Mouse (Mus musculus): ENCODE measurements around the gene Grtp1. TPM values are rescaled to one million over a fixed set of nuclear protein-coding genes. Genes with fewer than 3 reads are reported as not detected.
A peak's percentile ranks its signal among the peaks of the same experiment; 100 is the strongest.

Gene Grtp1
- polyA plus RNA-seq (2012; rRNA removed) = 66.4 and 71.2 TPM in 2 replicates

GRCm38 (mm10) chr8:13200301-13201012, at the start of gene Grtp1:
Gene Grtp1 (minus strand): TSS chr8:13200620.
- Histone ChIP-seq H3K4me1 (ENCODE audit: control insufficient read depth, insufficient read depth, low read length) (peaks cover 8% of the 10 kb centered on the region; the same call in 1 of the 2 replicates), H3K4me3 (ENCODE audit: insufficient read depth, low read depth, low read length) (peak within 1 kb of the TSS; percentile 89), H3K27ac (ENCODE audit: insufficient read depth, low read depth, low read length) (peak within 1 kb of the TSS; percentile 96), H3K36me3 (ENCODE audit: control insufficient read depth, insufficient read depth, low read length) (no peaks in the 10 kb centered on the region), H3K27me3 (replicated peaks; ENCODE audit: control insufficient read depth, insufficient read depth, low read length) (no peaks in the 10 kb centered on the region)
- peak; percentile 80 for DNase-seq
- no peak for TF ChIP-seq CTCF (conservative IDR thresholded peaks at IDR 0.05; ENCODE audit: insufficient read depth, insufficient read length, low read depth, low read length)
- TF ChIP-seq POLR2A (IDR thresholded peaks at IDR 0.05; ENCODE audit: low read depth, low read length) = no peak
- 2% methylated on average over 58 of the region's 58 CpGs for WGBS

DNA sequence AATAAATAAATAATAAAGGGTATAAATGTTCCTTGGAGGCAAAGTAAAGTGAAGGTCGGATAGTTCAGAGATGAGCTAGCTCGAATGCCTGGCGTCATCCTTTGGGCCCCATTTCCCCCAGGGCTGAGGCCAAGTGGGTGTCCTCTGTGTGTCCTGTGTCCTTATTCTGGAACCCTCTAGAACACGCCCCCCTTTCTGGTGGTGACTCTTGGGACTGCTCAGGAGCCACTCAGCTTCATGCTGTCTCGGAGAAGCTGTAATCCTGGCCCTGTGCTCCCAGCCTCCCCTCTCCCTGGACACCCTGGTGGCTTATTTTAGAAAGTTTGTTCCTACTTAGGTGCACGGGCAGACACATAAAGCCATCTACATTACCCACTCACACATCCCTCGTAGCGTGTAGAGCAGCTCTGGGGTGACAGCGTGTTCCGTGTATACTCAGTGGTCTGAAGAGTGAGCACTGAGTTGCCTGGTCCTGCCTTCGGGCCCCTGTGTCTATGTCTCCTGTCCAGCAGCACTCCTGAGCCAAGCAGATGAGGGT, 44.0 kb upstream of the Grtp1 start:
- H3K27me3 ChIP-seq (replicated peaks; ENCODE audit: control insufficient read depth, insufficient read depth, low read length) = no peaks in the 10 kb centered on the region
- DNase-seq = no peak

DNA sequence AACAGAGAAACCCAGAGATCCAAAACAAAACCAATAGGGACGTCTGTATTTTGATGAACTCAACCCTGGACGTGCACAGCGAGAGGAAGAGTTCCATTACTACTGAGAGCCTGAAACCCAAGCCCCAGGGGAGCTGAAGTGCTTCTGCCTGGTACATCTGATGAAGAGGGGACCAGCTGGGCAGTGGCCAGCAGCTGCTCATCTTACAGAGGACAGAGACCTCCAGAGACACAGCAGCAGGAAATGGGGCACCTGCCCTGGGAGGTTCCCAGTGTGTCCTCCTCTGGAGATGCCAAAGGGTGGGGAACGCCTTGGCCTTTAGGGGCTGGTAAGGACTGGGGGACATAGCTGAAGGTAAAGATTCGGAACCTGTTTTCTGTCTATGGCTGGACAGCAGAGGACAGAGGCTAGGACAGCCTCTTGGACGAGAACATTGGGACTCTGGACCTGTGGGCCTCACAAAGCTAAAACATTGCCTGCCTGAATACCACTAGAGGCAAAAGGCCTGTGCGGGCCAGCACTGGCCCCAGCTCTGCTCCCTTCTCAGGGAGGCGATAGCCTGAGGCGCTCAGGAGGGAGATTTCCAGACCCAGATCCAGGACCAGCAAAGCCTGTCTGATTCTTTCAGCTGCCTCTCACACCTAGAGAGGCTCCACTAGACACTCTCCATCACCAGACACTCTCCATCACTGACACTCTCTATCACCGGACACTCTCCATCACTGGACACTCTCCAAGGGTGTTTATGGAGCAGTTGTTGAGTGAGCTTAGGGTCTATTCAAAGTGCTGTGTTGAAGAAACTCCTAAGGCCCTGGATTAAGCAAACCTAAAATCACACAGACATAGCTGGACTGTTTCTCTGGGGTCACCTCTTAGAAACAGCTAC, 42.8 kb upstream of the Grtp1 start:
- Histone ChIP-seq H3K27me3 (replicated peaks; ENCODE audit: control insufficient read depth, insufficient read depth, low read length) (no peaks in the 10 kb centered on the region), H3K36me3 (ENCODE audit: control insufficient read depth, insufficient read depth, low read length) (no peaks in the 10 kb centered on the region), H3K27ac (ENCODE audit: insufficient read depth, low read depth, low read length) (no peak overlapping the region), H3K4me1 (ENCODE audit: control insufficient read depth, insufficient read depth, low read length) (no peaks in the 10 kb centered on the region), H3K4me3 (ENCODE audit: insufficient read depth, low read depth, low read length) (no peak overlapping the region)
- TF ChIP-seq CTCF (conservative IDR thresholded peaks at IDR 0.05; ENCODE audit: insufficient read depth, insufficient read length, low read depth, low read length) = no peak
- TF ChIP-seq POLR2A (IDR thresholded peaks at IDR 0.05; ENCODE audit: low read depth, low read length) = no peak
- no peak for DNase-seq
- 78% methylated on average over 10 of the region's 10 CpGs for WGBS

More for the DNA sequence above, 44.0 kb upstream of the Grtp1 start:
- Histone ChIP-seq H3K36me3 (ENCODE audit: control insufficient read depth, insufficient read depth, low read length) (no peaks in the 10 kb centered on the region), H3K4me1 (ENCODE audit: control insufficient read depth, insufficient read depth, low read length) (no peaks in the 10 kb centered on the region), H3K27ac (ENCODE audit: insufficient read depth, low read depth, low read length) (no peak overlapping the region), H3K4me3 (ENCODE audit: insufficient read depth, low read depth, low read length) (no peak overlapping the region)
- TF ChIP-seq CTCF (conservative IDR thresholded peaks at IDR 0.05; ENCODE audit: insufficient read depth, insufficient read length, low read depth, low read length) (no peak), POLR2A (IDR thresholded peaks at IDR 0.05; ENCODE audit: low read depth, low read length) (no peak)
- 89% methylated on average over 11 of the region's 11 CpGs for WGBS

DNA sequence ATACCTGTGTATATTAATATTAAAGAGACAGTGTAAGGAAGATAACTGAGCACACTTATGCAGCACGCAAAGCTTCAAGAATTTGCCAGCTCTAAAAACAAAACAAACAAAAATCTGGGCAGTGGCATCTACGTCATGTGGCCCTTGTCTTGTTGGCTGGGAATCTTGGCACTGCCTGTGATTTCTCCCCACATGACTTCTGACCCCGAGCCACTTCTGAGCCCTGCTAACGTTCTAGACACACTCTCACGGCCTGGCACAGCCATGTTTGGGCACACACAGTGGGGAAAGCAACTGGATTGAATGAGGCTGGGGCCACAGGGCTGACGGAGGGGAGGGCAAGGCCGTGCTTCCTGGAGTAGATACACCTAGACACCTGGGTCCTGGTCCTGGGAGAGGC, 40.3 kb upstream of the Grtp1 start:
- Histone ChIP-seq H3K27me3 (replicated peaks; ENCODE audit: control insufficient read depth, insufficient read depth, low read length) (no peaks in the 10 kb centered on the region), H3K27ac (ENCODE audit: insufficient read depth, low read depth, low read length) (no peak overlapping the region), H3K36me3 (ENCODE audit: control insufficient read depth, insufficient read depth, low read length) (no peaks in the 10 kb centered on the region), H3K4me1 (ENCODE audit: control insufficient read depth, insufficient read depth, low read length) (no peaks in the 10 kb centered on the region), H3K4me3 (ENCODE audit: insufficient read depth, low read depth, low read length) (no peak overlapping the region)
- WGBS = 53% methylated on average over 7 of the region's 7 CpGs
- no peak for TF ChIP-seq CTCF (conservative IDR thresholded peaks at IDR 0.05; ENCODE audit: insufficient read depth, insufficient read length, low read depth, low read length)
- TF ChIP-seq POLR2A (IDR thresholded peaks at IDR 0.05; ENCODE audit: low read depth, low read length) = no peak
- peak; percentile 71 for DNase-seq

DNA sequence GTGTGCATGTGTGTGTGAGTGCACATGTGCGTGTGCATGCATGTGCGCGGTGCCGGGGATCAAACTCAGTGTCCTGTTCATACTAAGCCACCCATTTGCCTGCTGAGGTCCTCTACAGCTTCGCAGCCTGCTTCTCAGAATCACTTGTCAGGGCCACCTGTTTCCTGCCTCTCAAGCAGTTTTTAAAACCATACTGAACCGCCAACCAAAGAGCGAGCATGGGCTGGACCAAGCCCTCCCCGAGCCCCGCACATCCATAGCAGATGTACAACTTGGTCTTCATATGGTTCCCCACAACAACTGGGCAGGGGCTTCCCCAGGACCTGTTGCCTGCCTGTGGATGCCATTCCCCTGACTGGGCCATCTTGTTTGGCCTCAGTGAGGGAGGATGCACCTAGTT, 39.6 kb upstream of the Grtp1 start:
- no peak overlapping the region for H3K27ac ChIP-seq (ENCODE audit: insufficient read depth, low read depth, low read length)
- no peaks in the 10 kb centered on the region for H3K27me3 ChIP-seq (replicated peaks; ENCODE audit: control insufficient read depth, insufficient read depth, low read length)
- H3K36me3 ChIP-seq (ENCODE audit: control insufficient read depth, insufficient read depth, low read length) = no peaks in the 10 kb centered on the region
- 89% methylated on average over 9 of the region's 9 CpGs for WGBS
- DNase-seq = no peak
- no peak for TF ChIP-seq CTCF (conservative IDR thresholded peaks at IDR 0.05; ENCODE audit: insufficient read depth, insufficient read length, low read depth, low read length)
- TF ChIP-seq POLR2A (IDR thresholded peaks at IDR 0.05; ENCODE audit: low read depth, low read length) = no peak
- H3K4me1 ChIP-seq (ENCODE audit: control insufficient read depth, insufficient read depth, low read length) = no peaks in the 10 kb centered on the region
- H3K4me3 ChIP-seq (ENCODE audit: insufficient read depth, low read depth, low read length) = no peak overlapping the region

- Histone ChIP-seq H3K4me3 (ENCODE audit: insufficient read depth, low read depth, low read length) (no peak overlapping the region), H3K27ac (ENCODE audit: insufficient read depth, low read depth, low read length) (no peak overlapping the region), H3K36me3 (ENCODE audit: control insufficient read depth, insufficient read depth, low read length) (no peaks in the 10 kb centered on the region), H3K4me1 (ENCODE audit: control insufficient read depth, insufficient read depth, low read length) (no peaks in the 10 kb centered on the region), H3K27me3 (replicated peaks; ENCODE audit: control insufficient read depth, insufficient read depth, low read length) (no peaks in the 10 kb centered on the region)
- WGBS = 72% methylated on average over 13 of the region's 13 CpGs
- TF ChIP-seq CTCF (conservative IDR thresholded peaks at IDR 0.05; ENCODE audit: insufficient read depth, insufficient read length, low read depth, low read length) (no peak), POLR2A (IDR thresholded peaks at IDR 0.05; ENCODE audit: low read depth, low read length) (no peak)
- no peak for DNase-seq
These were observed 34.4 kb upstream of the Grtp1 start for GRCm38 (mm10) chr8:13234803-13235202.

GRCm38 (mm10) chr8:13230471-13230870, 30.1 kb upstream of the Grtp1 start:
- Histone ChIP-seq H3K4me3 (ENCODE audit: insufficient read depth, low read depth, low read length) (no peak overlapping the region), H3K4me1 (ENCODE audit: control insufficient read depth, insufficient read depth, low read length) (no peaks in the 10 kb centered on the region), H3K36me3 (ENCODE audit: control insufficient read depth, insufficient read depth, low read length) (no peaks in the 10 kb centered on the region), H3K27ac (ENCODE audit: insufficient read depth, low read depth, low read length) (no peak overlapping the region), H3K27me3 (replicated peaks; ENCODE audit: control insufficient read depth, insufficient read depth, low read length) (no peaks in the 10 kb centered on the region)
- WGBS = 86% methylated on average over 4 of the region's 4 CpGs
- no peak for DNase-seq
- TF ChIP-seq CTCF (conservative IDR thresholded peaks at IDR 0.05; ENCODE audit: insufficient read depth, insufficient read length, low read depth, low read length) = no peak
- TF ChIP-seq POLR2A (IDR thresholded peaks at IDR 0.05; ENCODE audit: low read depth, low read length) = no peak

All from kidney, adult 2 months (tissue).